Mouse (Mus musculus) 3134 (cell line): ENCODE measurements around the gene Car10.

Experiments used
- DNase-seq: peaks from one replicate; pipeline ENCODE4 v3.0.0-alpha.2; 2011; ENCODE audit warnings: low spot score; ENCODE audit not compliant: insufficient read length; ENCODE audit errors: extremely low read depth

Car10 gene

GRCm38 (mm10) chr11:93646216-93646615 is 548.4 kb downstream of the Car10 start:
- DNase-seq, result no peak
